Mouse (Mus musculus) adipose tissue, adult 10 weeks (tissue): ENCODE data around the gene Vmn1r232. TPM values are rescaled to one million over a fixed set of nuclear protein-coding genes. Genes with fewer than 3 reads are reported as not detected.

Source experiments
- polyA plus RNA-seq: library from polyadenylated mRNA; stranded (reverse); fragments of 350-450 nt; fragmentation: Illumina TruSeq; extraction: RNeasy Lipid Tissue Mini Kit (QIAGEN cat#74804); gene quantifications from one replicate; pipeline ENCODE4 v1.2.3, GENCODE M21; 2014; ENCODE audit warnings: low read depth, low replicate concordance

Vmn1r232 gene
- not detected for polyA plus RNA-seq

DNA sequence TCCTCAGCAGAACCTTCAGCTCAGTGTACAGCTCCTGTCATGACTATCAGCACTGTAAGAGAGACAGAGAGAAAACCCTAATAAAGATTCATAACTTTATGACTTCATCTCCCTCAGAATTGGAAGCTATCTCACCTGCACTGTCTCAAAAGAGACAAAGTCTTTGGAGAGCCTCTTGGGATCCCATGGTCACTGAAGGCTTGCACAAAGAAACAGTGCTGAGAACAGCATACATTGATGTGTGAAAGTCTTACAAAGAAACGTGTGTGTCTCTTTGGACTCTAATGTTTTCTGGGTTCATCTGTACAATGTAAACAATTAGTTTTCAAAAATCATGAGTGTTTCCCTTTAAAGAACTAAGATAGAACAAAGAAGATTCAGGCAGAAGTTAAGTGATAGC lies at the start of gene Vmn1r232:
TSS of gene Vmn1r232 (minus strand) at position 101 of the 400 bp plus-strand sequence.

DNA sequence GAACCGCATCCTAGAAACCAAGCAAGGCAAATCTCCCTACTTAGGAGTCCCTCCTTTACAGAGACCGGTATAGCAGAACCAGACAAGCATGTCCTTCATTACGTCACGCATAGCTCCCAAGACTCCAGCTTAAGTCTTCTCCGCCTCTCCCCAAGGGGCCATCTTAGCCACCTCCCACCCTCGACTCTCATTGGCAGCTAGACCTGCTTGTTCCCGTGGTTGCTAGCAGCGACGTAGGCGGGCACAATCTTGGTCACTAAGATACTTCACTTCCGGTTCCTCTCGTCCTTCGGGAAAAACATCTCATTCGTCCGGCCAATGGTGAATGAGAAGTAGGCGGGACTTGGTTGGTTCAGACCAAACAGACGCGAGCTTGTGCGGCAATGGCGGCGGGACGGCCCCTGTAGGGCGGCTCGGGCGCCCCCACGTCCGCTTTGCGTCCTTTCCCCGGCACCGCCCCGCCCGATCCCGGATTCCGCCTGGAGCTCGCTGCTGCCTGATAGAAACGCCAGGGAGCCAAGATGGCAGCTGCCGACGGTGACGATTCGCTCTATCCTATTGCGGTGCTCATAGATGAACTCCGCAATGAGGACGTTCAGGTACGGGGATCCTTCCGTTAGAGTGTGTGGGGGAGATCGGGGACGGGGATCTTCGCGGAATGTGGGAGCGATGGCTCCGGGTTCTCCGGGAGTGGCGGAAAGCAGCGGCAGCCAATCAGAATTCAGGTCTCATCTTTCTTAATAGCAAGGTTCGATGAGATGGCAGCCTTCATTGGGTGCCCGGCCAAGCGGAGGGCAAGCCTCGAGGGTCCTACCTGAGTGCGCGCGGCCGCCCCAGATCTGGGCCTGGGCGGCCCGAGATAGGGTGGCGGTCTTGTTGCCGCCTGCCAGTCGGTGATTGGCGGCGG lies 25.7 kb upstream of the Vmn1r232 start, which contains the start of gene Ppp2r1a:
TSS of gene Ppp2r1a (plus strand) at position 327 of the 907 bp plus-strand sequence.

DNA sequence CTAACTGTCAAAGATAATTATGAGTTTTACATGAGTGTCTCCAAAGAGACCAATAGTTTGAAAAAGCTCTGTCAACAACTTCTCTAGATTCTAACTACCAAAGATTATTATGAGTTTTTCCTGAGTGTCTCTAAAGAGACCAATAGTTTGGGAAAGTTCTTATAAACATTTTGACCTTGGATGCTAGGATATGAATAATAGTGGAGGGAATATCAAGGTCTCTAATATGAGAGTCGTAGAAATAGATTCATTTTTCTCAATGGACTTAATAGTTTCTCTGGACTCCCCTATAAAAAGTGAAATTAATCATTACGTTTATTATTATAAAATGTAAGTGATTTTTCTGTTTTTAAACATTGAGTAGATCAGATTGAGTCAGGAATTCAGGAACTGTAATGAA lies 14.5 kb downstream of the Vmn1r232 start, which contains the start of gene Vmn1r231:
TSS of gene Vmn1r231 (minus strand) at position 101 of the 400 bp plus-strand sequence.

Other genes starting within 250 kb of the Vmn1r232 start
- gene Vmn1r226, start 236.9 kb downstream of the Vmn1r232 start, polyA plus RNA-seq: not detected
- gene Vmn1r227, start 189.9 kb downstream of the Vmn1r232 start, polyA plus RNA-seq: not detected
- gene Vmn1r228, start 133.6 kb downstream of the Vmn1r232 start, polyA plus RNA-seq: not detected
- gene Vmn1r229, start 108.2 kb downstream of the Vmn1r232 start, polyA plus RNA-seq: not detected
- not detected for gene Vmn1r230, start 79.3 kb downstream of the Vmn1r232 start, polyA plus RNA-seq
- not detected for gene Vmn1r231, start 14.6 kb downstream of the Vmn1r232 start, polyA plus RNA-seq
- 161 TPM for gene Ppp2r1a, start 25.6 kb upstream of the Vmn1r232 start, polyA plus RNA-seq
- not detected for gene Vmn1r233, start 76.8 kb upstream of the Vmn1r232 start, polyA plus RNA-seq
- 15.0 TPM for gene Zfp160, start 89.2 kb upstream of the Vmn1r232 start, polyA plus RNA-seq